Mouse (Mus musculus): ENCODE measurements around the gene 4933400A11Rik.

4933400A11Rik gene

GRCm38 (mm10) chrX:169779535-169779934, at the start of gene 4933400A11Rik:
4933400A11Rik (minus strand) TSS chrX:169779635.
- no peak for DNase-seq (ENCODE audit: low read depth, low spot score)

- no peak for DNase-seq (ENCODE audit: low read depth, low spot score)
These were observed 48.7 kb upstream of the 4933400A11Rik start for GRCm38 (mm10) chrX:169828136-169828535.

GRCm38 (mm10) chrX:169827720-169828119, 48.3 kb upstream of the 4933400A11Rik start:
- DNase-seq (ENCODE audit: low read depth, low spot score): no peak

- no peak for DNase-seq (ENCODE audit: low read depth, low spot score)
These were observed 47.5 kb upstream of the 4933400A11Rik start for GRCm38 (mm10) chrX:169826947-169827346.

- DNase-seq (ENCODE audit: low read depth, low spot score): no peak
These were observed 34.2 kb upstream of the 4933400A11Rik start for GRCm38 (mm10) chrX:169813673-169814072.

- DNase-seq (ENCODE audit: low read depth, low spot score): no peak
These were observed 32.3 kb upstream of the 4933400A11Rik start for GRCm38 (mm10) chrX:169811783-169812182.

GRCm38 (mm10) chrX:169811318-169811717, 31.9 kb upstream of the 4933400A11Rik start:
- no peak for DNase-seq (ENCODE audit: low read depth, low spot score)

- DNase-seq (ENCODE audit: low read depth, low spot score): no peak
These were observed 28.3 kb upstream of the 4933400A11Rik start for GRCm38 (mm10) chrX:169807744-169808143.

GRCm38 (mm10) chrX:169805791-169806190, 26.4 kb upstream of the 4933400A11Rik start:
- DNase-seq (ENCODE audit: low read depth, low spot score): no peak

- DNase-seq (ENCODE audit: low read depth, low spot score): no peak
These were observed 20.8 kb upstream of the 4933400A11Rik start for GRCm38 (mm10) chrX:169800238-169800637.

GRCm38 (mm10) chrX:169798987-169799680, 19.7 kb upstream of the 4933400A11Rik start:
- no peak for DNase-seq (ENCODE audit: low read depth, low spot score)

GRCm38 (mm10) chrX:169797148-169797547, 17.7 kb upstream of the 4933400A11Rik start:
- DNase-seq (ENCODE audit: low read depth, low spot score): no peak

- DNase-seq (ENCODE audit: low read depth, low spot score): no peak
These were observed 15.4 kb upstream of the 4933400A11Rik start for GRCm38 (mm10) chrX:169794831-169795311.

- DNase-seq (ENCODE audit: low read depth, low spot score): no peak
These were observed 15.0 kb upstream of the 4933400A11Rik start for GRCm38 (mm10) chrX:169794421-169794820.

GRCm38 (mm10) chrX:169792879-169793278, 13.4 kb upstream of the 4933400A11Rik start:
- no peak for DNase-seq (ENCODE audit: low read depth, low spot score)

GRCm38 (mm10) chrX:169789702-169790101, 10.3 kb upstream of the 4933400A11Rik start:
- no peak for DNase-seq (ENCODE audit: low read depth, low spot score)

GRCm38 (mm10) chrX:169758001-169758400, 21.4 kb downstream of the 4933400A11Rik start:
- DNase-seq (ENCODE audit: low read depth, low spot score): no peak

- no peak for DNase-seq (ENCODE audit: low read depth, low spot score)
These were observed 44.0 kb downstream of the 4933400A11Rik start for GRCm38 (mm10) chrX:169735387-169735969.

Data from c-Kit-negative CD71-positive TER-119-positive erythroid progenitor cells, embryonic 14.5 days (primary cell).